Mouse (Mus musculus) myocyte (in vitro differentiated cells): ENCODE results near the gene Arid3c. TPM values are rescaled to one million over a fixed set of nuclear protein-coding genes. Genes with fewer than 3 reads are reported as not detected.

Experiments used
- H3K27me3 ChIP-seq: one replicate; pipeline ENCODE4 v1.6.1; 2011; ENCODE audit not compliant: control insufficient read depth, insufficient read depth, insufficient read length
- H3K36me3 ChIP-seq: one replicate; pipeline ENCODE4 v1.6.1; 2011; ENCODE audit not compliant: control insufficient read depth, insufficient read depth
- H3K4me2 ChIP-seq: one replicate; pipeline ENCODE4 v1.6.1; 2011; ENCODE audit warnings: low read depth, control low read depth
- H3K4me3 ChIP-seq: one replicate; pipeline ENCODE4 v1.5.1; 2011; ENCODE audit warnings: mild to moderate bottlenecking, control low read depth, moderate library complexity
- H3K79me2 ChIP-seq: one replicate; pipeline ENCODE4 v1.6.1; 2011; ENCODE audit not compliant: control insufficient read depth, insufficient read depth
- H3ac ChIP-seq: one replicate; pipeline ENCODE4 v1.6.1; 2011; ENCODE audit not compliant: control insufficient read depth, insufficient read length
- CEBPB ChIP-seq: IDR thresholded peaks from 2 replicates; pipeline ENCODE4 v1.6.1; 2011; ENCODE audit warnings: mild to moderate bottlenecking, moderate library complexity; ENCODE audit not compliant: poor library complexity, insufficient read depth, severe bottlenecking
- E2F4 ChIP-seq: IDR thresholded peaks from one replicate; pipeline ENCODE4 v1.6.1; 2011; ENCODE audit warnings: mild to moderate bottlenecking, control low read depth, moderate library complexity; ENCODE audit not compliant: insufficient read depth
- MAX ChIP-seq: IDR thresholded peaks from one replicate; pipeline ENCODE4 v1.6.1; 2011; ENCODE audit warnings: low read depth, mild to moderate bottlenecking, control low read depth
- MYOD1 ChIP-seq, 3 experiments: IDR thresholded peaks; one replicate each; pipeline ENCODE4 v1.6.1; 2011; ENCODE audit warnings: control low read depth in 2 of 3, low read depth in 2 of 3, mild to moderate bottlenecking in 2 of 3, moderate library complexity in 1 of 3; ENCODE audit not compliant: insufficient read length in 2 of 3, control insufficient read depth in 1 of 3
- MYOG ChIP-seq, 3 experiments: IDR thresholded peaks; one replicate each; pipeline ENCODE4 v1.6.1; 2011; ENCODE audit warnings: control low read depth in 2 of 3, low read depth in 2 of 3, mild to moderate bottlenecking in 2 of 3; ENCODE audit not compliant: insufficient read length in 2 of 3, control insufficient read depth in 1 of 3, insufficient read depth in 1 of 3
- POLR2A ChIP-seq: IDR thresholded peaks from one replicate; pipeline ENCODE4 v1.6.1; 2011; ENCODE audit warnings: low read depth, mild to moderate bottlenecking, control low read depth, moderate library complexity; ENCODE audit not compliant: insufficient read length
- POLR2AphosphoS2 ChIP-seq: IDR thresholded peaks from one replicate; pipeline ENCODE4 v1.6.1; 2011; ENCODE audit warnings: low read depth, control low read depth; ENCODE audit not compliant: insufficient read length
- REST ChIP-seq: IDR thresholded peaks from one replicate; pipeline ENCODE4 v1.6.1; 2011; ENCODE audit warnings: mild to moderate bottlenecking, control low read depth, moderate library complexity; ENCODE audit not compliant: insufficient read depth, insufficient read length
- SRF ChIP-seq: IDR thresholded peaks from one replicate; pipeline ENCODE4 v1.6.1; 2011; ENCODE audit warnings: low read depth; ENCODE audit not compliant: control insufficient read depth, insufficient read length
- TCF12 ChIP-seq: IDR thresholded peaks from one replicate; pipeline ENCODE4 v1.6.1; 2011; ENCODE audit warnings: mild to moderate bottlenecking, control low read depth; ENCODE audit not compliant: poor library complexity, insufficient read depth, severe bottlenecking
- TCF3 ChIP-seq: IDR thresholded peaks from one replicate; pipeline ENCODE4 v1.6.1; 2011; ENCODE audit warnings: low read depth, control low read depth; ENCODE audit not compliant: insufficient read length
- USF1 ChIP-seq: IDR thresholded peaks from one replicate; pipeline ENCODE4 v1.6.1; 2011; ENCODE audit warnings: low read depth, mild to moderate bottlenecking, control low read depth, moderate library complexity
- polyA plus RNA-seq: library from polyadenylated mRNA; unstranded; fragments of >200 nt; fragmentation: generic; extraction: Trizol; gene quantifications from one replicate; pipeline ENCODE4 v1.2.1, GENCODE M21; 2012; ENCODE audit warnings: missing spikeins

The Arid3c gene
- polyA plus RNA-seq, 1 experiment, result not detected

DNA sequence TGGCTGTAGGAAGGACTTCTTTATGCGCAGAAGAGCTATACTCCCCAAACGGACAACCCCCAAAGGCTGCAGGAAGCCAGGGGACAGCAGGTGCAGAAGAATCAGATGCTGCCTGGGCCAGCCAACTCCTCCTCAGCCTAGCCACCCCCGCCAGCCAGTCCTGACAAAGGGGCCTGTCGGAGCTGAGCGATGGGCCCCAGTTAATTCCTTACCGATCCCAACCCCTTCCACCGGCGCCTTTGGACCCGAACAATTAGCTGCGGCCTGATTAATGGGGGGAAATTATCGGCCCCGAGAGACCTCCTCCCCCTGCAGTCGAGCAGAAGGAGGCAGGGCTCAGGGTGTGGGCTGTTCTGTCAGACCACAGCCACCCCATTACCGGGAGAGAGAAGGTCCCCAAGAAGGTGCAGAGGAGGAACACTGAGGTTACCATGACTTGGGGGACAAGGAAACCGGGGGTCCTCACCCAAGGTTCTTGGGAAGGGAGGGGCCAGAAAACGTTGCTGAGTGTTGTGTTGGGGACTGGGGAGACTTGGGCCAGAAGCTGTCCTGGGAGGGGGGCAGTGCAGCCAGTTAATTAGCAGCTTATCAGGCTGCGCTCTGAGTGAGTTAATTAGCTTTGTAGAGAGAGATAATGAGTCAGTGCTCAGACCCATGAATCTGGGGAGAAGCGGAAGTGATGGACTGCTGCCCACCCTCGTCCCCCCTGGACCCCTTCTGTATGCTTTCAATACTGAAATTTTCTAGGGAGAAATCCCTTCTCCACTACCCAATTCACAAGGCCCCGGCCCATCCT is 3.9 kb downstream of the Arid3c start:
- no peak overlapping the region for H3K4me3 ChIP-seq
- H3ac ChIP-seq, result no peak overlapping the region
- no peaks in the 10 kb centered on the region for H3K36me3 ChIP-seq
- peaks cover 6% of the 10 kb centered on the region for H3K79me2 ChIP-seq
- TF ChIP-seq MYOD1 (IDR thresholded peaks at IDR 0.05; ENCODE audit: control insufficient read depth in 1 of 3, insufficient read length in 2 of 3, low read depth in 2 of 3), result peak in 1 of 3 experiments; percentile 13
- no peak for TF ChIP-seq TCF3
- H3K27me3 ChIP-seq, result peaks cover 62% of the 10 kb centered on the region
- no peak overlapping the region for H3K4me2 ChIP-seq

DNA sequence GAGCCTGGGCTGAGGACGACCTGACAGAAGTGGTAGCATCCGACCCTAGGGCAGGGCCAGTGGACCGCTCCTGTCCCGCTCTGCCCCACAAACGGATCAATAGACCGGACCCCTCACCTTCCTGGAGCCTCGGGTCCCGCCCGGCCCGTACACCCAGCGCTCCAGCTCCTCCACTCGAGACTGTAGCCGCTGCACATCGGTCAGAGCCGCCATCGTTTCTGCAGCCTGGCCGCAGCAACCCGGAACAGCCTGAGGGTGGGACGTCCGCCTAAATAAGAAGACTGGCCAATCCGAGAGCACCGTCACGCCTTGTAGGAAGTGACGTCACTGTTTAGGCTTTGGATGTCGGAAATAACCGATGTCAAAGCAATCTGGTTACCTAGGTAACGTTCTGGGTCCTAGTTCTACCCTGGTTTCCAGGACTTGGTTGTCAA is 8.0 kb downstream of the Arid3c start, which contains the start of gene Dctn3:
Gene Dctn3 (minus strand): TSS at position 253 of the 434 bp plus-strand sequence.
- peaks cover 31% of the 10 kb centered on the region for H3K27me3 ChIP-seq
- peak within 1 kb of the TSS; percentile 28 for H3ac ChIP-seq
- peaks cover 6% of the 10 kb centered on the region for H3K79me2 ChIP-seq
- peak within 1 kb of the TSS; percentile 51 for H3K4me3 ChIP-seq
- peak; percentile 90 for TF ChIP-seq POLR2A
- no peak for TF ChIP-seq TCF3
- TF ChIP-seq SRF, result no peak
- TF ChIP-seq POLR2AphosphoS2, result peak; percentile 86
- peaks cover 5% of the 10 kb centered on the region for H3K36me3 ChIP-seq
- H3K4me2 ChIP-seq, result peak within 1 kb of the TSS; percentile 82

DNA sequence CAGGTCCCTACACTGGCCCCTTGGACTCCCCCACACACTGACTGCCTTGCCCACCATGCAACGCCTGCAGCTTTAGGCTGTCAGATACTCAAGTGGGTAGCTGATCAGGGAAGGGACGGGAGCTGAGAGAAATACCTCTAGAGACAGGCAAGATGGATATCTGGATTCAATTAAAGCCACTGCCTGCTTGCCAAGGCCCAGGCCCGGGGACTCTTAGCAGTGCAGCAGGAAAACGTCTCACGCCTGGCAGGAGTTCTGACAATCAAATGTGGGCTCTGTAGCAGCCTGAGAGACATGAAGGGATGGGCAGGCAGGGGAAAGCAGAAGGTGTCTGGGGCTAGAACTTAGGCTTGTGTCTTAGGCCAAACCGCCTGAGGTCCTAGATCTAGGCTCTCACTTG is 14.1 kb downstream of the Arid3c start:
- H3K79me2 ChIP-seq, result peaks cover 8% of the 10 kb centered on the region
- no peak overlapping the region for H3K4me3 ChIP-seq
- no peaks in the 10 kb centered on the region for H3K27me3 ChIP-seq
- TF ChIP-seq MAX (no peak), CEBPB (no peak), TCF12 (no peak), REST (no peak), POLR2A (no peak), USF1 (no peak), SRF (no peak), POLR2AphosphoS2 (no peak), TCF3 (no peak), MYOG (IDR thresholded peaks at IDR 0.05; ENCODE audit: control insufficient read depth in 1 of 3, insufficient read depth in 1 of 3, insufficient read length in 2 of 3, low read depth in 2 of 3) (no peak), MYOD1 (IDR thresholded peaks at IDR 0.05; ENCODE audit: control insufficient read depth in 1 of 3, insufficient read length in 2 of 3, low read depth in 2 of 3) (no peak), E2F4 (no peak)
- H3ac ChIP-seq, result no peak overlapping the region
- H3K4me2 ChIP-seq, result no peak overlapping the region
- peaks cover 5% of the 10 kb centered on the region for H3K36me3 ChIP-seq

DNA sequence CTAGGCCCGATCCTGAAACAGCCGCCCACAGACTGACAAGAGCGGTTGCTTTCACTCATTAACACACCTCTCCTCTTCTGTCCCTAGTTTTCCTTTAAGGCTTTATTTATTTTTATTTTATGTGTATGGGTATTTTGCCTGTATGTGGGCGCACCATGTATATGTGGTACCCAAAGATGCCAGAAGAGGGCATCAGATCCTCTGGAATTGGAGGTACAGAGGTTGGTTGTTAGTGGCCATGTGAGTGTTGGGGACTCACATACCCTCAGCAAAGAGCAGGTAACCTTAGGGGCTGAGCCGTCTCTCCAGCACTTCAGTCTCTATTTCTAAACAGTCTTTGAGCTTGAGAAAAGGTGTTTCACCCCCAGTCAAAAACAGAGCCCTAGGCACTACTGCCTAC is 15.3 kb downstream of the Arid3c start:
- Histone ChIP-seq H3K79me2 (peaks cover 8% of the 10 kb centered on the region), H3ac (no peak overlapping the region), H3K4me3 (no peak overlapping the region), H3K27me3 (no peaks in the 10 kb centered on the region), H3K36me3 (peaks cover 5% of the 10 kb centered on the region), H3K4me2 (no peak overlapping the region)
- TF ChIP-seq REST (no peak), TCF3 (no peak), MYOD1 (IDR thresholded peaks at IDR 0.05; ENCODE audit: control insufficient read depth in 1 of 3, insufficient read length in 2 of 3, low read depth in 2 of 3) (no peak), SRF (no peak), CEBPB (no peak), MYOG (IDR thresholded peaks at IDR 0.05; ENCODE audit: control insufficient read depth in 1 of 3, insufficient read depth in 1 of 3, insufficient read length in 2 of 3, low read depth in 2 of 3) (no peak), POLR2A (no peak), TCF12 (no peak), USF1 (no peak), E2F4 (no peak), POLR2AphosphoS2 (no peak), MAX (no peak)

DNA sequence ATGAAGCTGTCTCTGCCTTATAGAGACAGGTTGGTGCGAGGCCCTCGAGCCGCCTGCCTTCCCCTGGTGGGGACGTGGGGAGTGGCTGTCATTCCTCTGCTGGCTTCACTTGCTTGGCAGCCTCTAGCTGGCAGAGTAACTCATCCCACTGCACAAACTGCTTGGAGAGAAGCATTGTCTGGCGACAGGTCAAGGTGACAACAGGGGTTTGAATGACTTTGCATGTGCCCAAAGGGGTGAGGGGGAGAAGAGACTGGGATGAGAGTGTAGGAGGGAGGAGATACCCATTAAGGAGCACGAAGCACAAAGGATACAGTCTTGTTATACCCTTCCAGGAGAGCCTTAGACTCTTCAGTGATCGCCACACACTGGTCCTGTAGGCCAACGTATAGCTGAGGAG is 15.9 kb downstream of the Arid3c start:
- H3K27me3 ChIP-seq, result no peaks in the 10 kb centered on the region
- H3ac ChIP-seq, result no peak overlapping the region
- H3K4me3 ChIP-seq, result no peak overlapping the region
- H3K79me2 ChIP-seq, result peaks cover 8% of the 10 kb centered on the region
- no peak overlapping the region for H3K4me2 ChIP-seq
- TF ChIP-seq POLR2AphosphoS2 (no peak), SRF (no peak), USF1 (no peak), REST (no peak), MYOD1 (IDR thresholded peaks at IDR 0.05; ENCODE audit: control insufficient read depth in 1 of 3, insufficient read length in 2 of 3, low read depth in 2 of 3) (no peak), MAX (no peak), E2F4 (no peak), TCF3 (no peak), CEBPB (no peak)
- peaks cover 5% of the 10 kb centered on the region for H3K36me3 ChIP-seq
